Mouse (Mus musculus): Measurements from ENCODE around the gene Actn4.

GRCm38 (mm10) chr7:28990766-28991273, 28.7 kb upstream of the Actn4 start:
- TF ChIP-seq CTCF (IDR thresholded peaks at IDR 0.05; ENCODE audit: borderline replicate concordance, extremely low read depth, insufficient read depth, insufficient read length), result no peak
- no peak for TF ChIP-seq POLR2A (IDR thresholded peaks at IDR 0.05; ENCODE audit: borderline replicate concordance, extremely low read depth, insufficient read depth, insufficient read length, poor library complexity, severe bottlenecking)
